Mouse (Mus musculus): Measurements from ENCODE around the gene Isoc2a.
"Not testable (repeated sequence)": the region's sequence is repeated elsewhere in the genome, so short reads cannot be mapped to it uniquely, and the experiment has no call there.

The Isoc2a gene

DNA sequence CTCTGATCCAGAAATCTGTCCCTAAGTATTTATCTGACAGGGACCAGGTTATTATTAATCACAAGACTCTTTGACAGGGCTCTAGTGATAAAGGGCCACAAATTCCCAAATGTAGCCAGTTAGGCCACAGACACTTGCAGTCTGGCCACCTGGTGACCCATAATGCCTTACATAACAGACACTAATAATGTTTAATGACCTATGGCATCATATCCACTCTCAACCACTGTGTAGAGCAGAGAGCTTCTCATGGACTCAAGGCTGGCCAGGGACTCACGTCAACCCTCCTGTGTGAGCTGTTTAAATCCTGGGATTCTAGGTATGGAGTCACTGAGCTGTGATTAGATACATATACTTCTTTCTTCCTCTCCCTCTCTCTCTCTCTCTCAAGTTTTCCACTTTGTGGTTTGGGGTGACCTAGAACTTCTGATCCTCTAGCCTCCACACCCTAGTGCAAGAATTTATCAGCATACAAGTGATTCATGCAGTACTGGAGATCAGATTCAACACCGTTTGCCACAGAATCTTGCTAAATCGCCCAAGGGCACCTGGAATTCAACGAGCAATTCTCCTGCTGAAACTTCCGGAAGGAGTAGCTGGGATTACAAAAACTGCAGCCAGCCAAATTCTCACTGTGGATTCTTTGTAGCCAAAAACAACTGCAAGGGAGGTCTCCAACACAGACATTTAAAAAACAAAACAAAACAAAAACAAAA is 12.7 kb upstream of the Isoc2a start:
- DNase-seq (ENCODE audit: low read depth, low spot score) = no peak

DNA sequence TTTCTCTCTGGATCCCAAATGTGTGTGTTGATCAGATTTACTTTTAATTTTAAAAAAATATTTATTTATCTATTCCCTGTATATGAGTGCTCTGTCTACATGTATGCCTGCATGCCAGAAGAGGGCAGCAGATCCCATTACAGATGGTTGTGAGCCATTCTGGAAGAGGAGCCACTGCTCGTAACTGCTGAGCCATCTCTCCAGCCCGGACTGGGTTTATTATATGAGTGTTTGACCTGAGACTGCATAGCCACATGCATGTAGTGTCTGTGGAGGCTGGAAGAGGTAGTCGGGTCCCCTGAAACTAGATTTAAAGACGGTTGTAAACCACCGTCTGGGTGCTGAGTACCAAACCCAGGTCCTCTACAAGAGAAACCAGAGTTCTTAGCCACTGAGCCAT is 11.9 kb upstream of the Isoc2a start:
- no peak for DNase-seq (ENCODE audit: low read depth, low spot score)

GRCm38 (mm10) chr7:4865579-4866493 is 11.1 kb upstream of the Isoc2a start:
- peak; percentile 92 for DNase-seq (ENCODE audit: low read depth, low spot score)

DNA sequence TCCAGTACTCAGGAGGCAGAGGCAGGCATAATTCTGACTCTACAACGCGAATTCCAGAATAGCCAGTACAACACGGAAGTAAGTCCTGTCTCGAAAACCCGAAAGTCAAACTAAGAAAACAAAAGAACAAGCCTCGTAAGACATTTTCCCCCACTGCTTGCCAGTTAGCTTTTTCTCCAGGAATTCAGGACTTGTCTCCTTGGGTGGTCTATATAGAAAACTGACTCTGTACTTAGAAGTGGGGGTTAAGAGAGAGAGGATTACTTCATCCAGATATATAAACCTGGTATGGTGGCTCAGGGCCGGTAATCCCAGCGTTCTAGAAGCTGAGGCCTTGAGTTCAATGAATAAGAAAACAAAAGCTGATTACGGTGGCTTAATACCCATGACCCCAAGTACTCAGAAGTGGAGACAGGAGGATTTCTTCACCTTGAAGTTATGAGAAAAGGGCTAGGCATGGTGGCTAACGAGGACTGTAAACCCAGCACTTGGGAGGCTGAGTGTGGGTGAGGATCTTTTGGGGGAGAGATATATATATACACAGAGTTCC is 10.2 kb upstream of the Isoc2a start:
- DNase-seq (ENCODE audit: low read depth, low spot score) = no peak

GRCm38 (mm10) chr7:4870133-4870532 is 6.8 kb upstream of the Isoc2a start, which contains the start of gene Isoc2b:
Gene Isoc2b, minus strand, starts transcription at chr7:4870258.
- no peak for DNase-seq (ENCODE audit: low read depth, low spot score)

DNA sequence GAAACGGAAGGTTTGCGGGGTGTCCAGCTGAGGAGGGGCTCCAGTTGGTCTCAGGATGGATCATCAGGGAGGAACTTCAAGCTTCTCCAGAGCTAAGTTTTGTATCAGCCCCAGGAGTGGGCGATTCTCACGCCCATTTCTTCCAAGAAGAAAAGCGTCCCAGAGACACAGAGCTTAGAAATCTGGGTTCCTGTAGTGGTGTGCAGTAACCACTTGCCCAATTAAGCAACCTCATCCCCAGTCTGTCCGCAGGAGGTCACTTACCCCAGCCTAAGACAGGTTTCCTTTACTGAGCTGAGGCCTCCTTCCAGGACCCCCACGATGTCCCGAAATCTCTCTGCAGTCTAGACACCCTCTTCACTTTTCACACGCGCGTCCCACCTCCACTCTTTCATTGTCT is 273 bp downstream of the Isoc2a start:
- no peak for DNase-seq (ENCODE audit: low read depth, low spot score)

- no peak for DNase-seq (ENCODE audit: low read depth, low spot score)
Measured at GRCm38 (mm10) chr7:4878186-4878585, 1.2 kb downstream of the Isoc2a start.

DNA sequence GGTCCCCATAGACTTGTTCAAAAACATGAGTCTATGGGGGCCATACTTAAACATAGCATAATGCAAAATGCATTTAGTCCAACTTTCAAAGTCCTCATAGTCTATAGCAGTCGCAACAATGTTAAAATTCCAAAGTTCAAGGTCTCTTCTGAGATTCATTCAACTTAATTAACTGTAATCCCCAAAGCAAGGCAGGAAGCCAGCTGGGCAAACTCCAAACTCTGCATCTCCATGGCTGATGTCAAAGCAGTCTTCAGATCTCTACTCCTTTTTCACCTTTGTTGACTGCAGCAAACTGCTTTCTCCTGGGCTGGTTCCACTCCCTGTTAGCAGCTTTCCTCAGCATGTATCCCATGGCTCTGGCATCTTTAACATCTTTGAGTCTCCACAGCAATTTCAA is 2.1 kb downstream of the Isoc2a start:
- not testable (repeated sequence) for DNase-seq (ENCODE audit: low read depth, low spot score)

GRCm38 (mm10) chr7:4886680-4887079 is 9.7 kb downstream of the Isoc2a start:
- DNase-seq (ENCODE audit: low read depth, low spot score) = no peak

- no peak for DNase-seq (ENCODE audit: low read depth, low spot score)
Measured at GRCm38 (mm10) chr7:4895186-4895585, 18.2 kb downstream of the Isoc2a start.

DNA sequence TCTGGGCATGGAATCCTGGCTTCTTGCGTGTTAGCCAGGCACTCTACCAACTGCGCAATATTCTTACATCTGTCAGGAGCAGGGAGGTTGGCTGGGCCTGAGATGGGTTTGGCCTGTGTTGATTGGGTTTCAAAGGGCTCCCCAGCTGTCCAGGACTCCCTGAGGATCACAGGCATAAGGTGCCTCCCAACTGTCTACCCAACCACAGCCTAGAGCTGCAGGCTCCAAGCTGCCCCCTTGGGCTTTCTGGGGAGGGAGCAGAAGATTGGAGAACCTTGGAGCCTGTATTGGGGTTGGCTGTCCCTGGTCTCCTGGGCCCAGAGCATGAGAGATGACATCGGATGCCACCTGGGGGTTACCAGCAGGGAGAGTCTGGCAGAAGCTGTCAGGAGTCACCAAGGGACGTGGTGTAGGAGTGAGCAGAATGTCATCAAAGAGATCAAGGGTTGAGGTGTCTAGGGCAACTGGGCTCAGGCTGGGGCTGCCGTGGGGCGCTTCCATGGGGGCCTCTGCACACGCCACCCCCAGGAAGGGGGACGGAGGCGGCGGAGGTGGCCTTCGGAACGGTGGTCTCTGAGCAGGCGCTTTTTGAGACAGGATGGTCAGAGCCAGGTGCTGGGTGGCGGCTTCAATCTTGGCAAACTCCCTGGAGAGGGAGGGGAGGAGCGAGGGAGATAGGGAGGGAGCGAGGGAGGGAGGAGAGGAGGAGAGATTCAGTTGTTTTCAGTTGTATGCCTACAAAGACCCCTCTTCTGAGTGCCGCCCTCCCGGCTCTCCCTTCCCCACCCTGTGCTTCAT is 22.1 kb downstream of the Isoc2a start:
- DNase-seq (ENCODE audit: low read depth, low spot score) = no peak

GRCm38 (mm10) chr7:4899649-4900522 is 22.9 kb downstream of the Isoc2a start:
- no peak for DNase-seq (ENCODE audit: low read depth, low spot score)

- DNase-seq (ENCODE audit: low read depth, low spot score) = no peak
Measured at GRCm38 (mm10) chr7:4900523-4900851, 23.5 kb downstream of the Isoc2a start.

GRCm38 (mm10) chr7:4901171-4901570 is 24.2 kb downstream of the Isoc2a start:
- DNase-seq (ENCODE audit: low read depth, low spot score) = no peak

DNA sequence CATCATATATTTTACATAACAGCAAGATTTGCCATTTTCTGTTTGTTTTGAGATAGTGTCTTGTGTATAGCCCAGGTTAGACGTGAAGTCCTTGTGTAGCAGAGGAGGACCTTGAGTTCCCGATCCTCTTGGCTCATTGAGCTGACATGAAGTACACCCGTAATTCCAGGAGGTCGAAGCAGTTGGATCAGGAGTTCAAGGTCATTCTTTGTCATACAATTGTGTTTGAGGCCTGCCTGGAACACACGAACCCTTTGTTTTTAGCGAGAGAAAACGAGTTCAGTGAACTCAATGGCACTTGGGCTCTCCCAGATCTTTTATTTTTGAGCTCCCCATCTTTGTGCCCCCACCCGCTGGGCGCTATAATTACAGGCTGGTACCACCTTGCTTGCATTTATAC is 25.5 kb downstream of the Isoc2a start:
- no peak for DNase-seq (ENCODE audit: low read depth, low spot score)

DNA sequence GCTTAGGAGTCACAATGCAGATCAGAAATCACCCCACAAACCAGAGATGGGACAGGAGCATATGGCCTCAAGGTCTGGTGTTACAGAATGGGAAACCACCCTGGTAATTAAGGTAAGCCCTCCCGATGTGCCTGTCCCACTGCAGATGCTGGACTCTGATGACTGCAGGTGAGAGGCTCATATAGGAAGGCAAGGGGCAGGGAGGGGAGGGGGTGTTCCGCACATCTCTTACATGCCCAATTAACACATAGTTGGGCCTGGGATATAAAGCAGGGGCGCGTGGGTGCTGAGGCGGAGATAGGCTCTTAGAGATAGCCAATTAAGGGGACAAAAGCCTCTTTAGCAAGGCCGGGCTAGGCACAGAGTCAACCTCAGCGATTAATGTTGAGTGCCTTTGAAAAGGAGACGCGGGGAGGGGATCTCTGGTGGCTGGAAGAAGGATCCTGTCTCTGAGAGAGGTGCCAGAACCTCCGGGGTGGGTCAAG is 29.6 kb downstream of the Isoc2a start, which contains the start of gene Gm36210:
Gene Gm36210, minus strand, starts transcription at position 51 of the 485 bp plus-strand sequence.
- DNase-seq (ENCODE audit: low read depth, low spot score) = no peak

- no peak for DNase-seq (ENCODE audit: low read depth, low spot score)
Measured at GRCm38 (mm10) chr7:4911561-4911960, 34.6 kb downstream of the Isoc2a start.

DNA sequence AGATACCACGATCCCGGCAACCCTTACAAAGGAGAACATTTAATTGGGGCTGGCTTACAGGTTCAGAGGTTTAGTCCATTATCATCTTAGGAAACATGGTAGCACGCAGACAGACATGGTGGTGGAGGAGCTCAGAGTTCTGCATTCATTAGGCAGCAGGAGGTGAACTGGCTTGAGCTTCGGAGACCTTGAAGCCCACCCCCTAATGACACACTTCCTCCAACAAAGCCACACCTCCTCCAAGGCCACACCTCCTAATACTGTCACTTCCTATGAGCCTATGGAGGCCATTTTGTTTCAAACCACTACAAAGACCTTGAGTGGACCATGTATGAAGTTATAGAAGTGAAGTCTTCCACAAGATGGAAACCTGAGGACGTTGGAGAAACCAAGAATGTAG is 35.3 kb downstream of the Isoc2a start:
- DNase-seq (ENCODE audit: low read depth, low spot score) = peak; percentile 85

DNA sequence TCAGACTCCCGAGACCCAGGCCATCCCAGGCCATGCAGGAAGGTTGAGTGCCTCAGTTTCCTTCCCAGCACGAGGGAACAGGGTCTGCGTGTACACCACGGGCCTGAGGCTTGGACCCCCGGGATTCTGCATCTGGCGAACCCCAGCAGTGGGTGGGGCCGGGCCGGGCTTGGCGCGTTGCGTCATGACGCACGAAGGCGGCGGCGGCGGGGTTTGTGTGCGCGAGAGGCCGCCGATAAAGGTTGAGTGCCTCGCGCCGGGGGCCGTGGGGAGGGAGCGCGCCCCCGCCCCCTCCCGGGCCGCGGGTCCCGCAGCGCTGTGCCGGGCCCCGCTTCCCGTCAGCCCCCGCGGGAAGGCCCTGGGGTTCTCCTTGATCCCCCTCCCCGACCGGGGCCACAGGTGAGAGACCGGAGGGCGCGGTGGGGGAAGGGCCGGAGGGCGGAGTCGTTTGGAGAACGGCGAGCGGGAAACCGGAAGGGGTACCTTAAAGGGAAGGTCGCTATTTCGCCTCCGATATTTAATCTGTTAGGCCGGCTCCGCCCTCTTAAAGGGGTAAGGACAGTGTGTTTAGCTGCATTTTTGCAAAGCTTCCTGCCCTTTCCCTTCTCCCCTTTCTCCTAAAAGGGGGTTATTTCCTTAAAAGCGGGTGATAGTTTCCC is 38.2 kb downstream of the Isoc2a start, which contains the start of gene Zfp628:
Gene Zfp628, plus strand, starts transcription at position 211 of the 659 bp plus-strand sequence.
- peak; percentile 77 for DNase-seq (ENCODE audit: low read depth, low spot score)

All from WW6 (cell line).